Mouse (Mus musculus) forebrain, embryonic 14.5 days (tissue): ENCODE data around the gene Wdr70. TPM values are rescaled to one million over a fixed set of nuclear protein-coding genes. Genes with fewer than 3 reads are reported as not detected.
A peak's percentile ranks its signal among the peaks of the same experiment; 100 is the strongest.
"Not testable (repeated sequence)": the region's sequence is repeated elsewhere in the genome, so short reads cannot be mapped to it uniquely, and the experiment has no call there.

Experiments
- ATAC-seq: fragments of 200-750 bp; cut with Nextera tagmentation; 2 replicates; pipeline ENCODE4 v1.8.0; 2017; ENCODE audit warnings: mild to moderate bottlenecking, moderate library complexity
- DNase-seq: peaks from one replicate; pipeline ENCODE4 v3.0.0-alpha.2; 2015; ENCODE audit warnings: low spot score
- H3K27ac ChIP-seq: fragments of 300-500 bp; sonication (generic); 2 replicates; pipeline ENCODE4 v1.5.1; 2014; ENCODE audit warnings: low read depth, mild to moderate bottlenecking, control low read depth, low read length, moderate library complexity
- H3K27me3 ChIP-seq: fragments of 300-500 bp; sonication (generic); replicated peaks from 2 replicates; pipeline ENCODE4 v1.6.1; 2014; ENCODE audit warnings: low read length, control low read depth, mixed read lengths; ENCODE audit not compliant: control insufficient read depth, insufficient read depth
- H3K36me3 ChIP-seq: fragments of 300-500 bp; sonication (generic); 2 replicates; pipeline ENCODE4 v1.6.1; 2014; ENCODE audit warnings: low read length, control low read depth; ENCODE audit not compliant: control insufficient read depth, insufficient read depth
- H3K4me1 ChIP-seq: fragments of 300-500 bp; sonication (generic); 2 replicates; pipeline ENCODE4 v1.6.1; 2014; ENCODE audit warnings: antibody characterized with exemption, low read length, control low read depth; ENCODE audit not compliant: control insufficient read depth, insufficient read depth
- H3K4me2 ChIP-seq: fragments of 300-500 bp; sonication (generic); 2 replicates; pipeline ENCODE4 v1.6.1; 2014; ENCODE audit warnings: mild to moderate bottlenecking, control low read depth, low read length
- H3K4me3 ChIP-seq: fragments of 300-500 bp; sonication (generic); 2 replicates; pipeline ENCODE4 v1.5.1; 2014; ENCODE audit warnings: low read depth, low read length, control low read depth
- H3K9ac ChIP-seq: fragments of 300-500 bp; sonication (generic); 2 replicates; pipeline ENCODE4 v1.6.1; 2014; ENCODE audit warnings: mild to moderate bottlenecking, low read length, control low read depth, moderate library complexity
- H3K9me3 ChIP-seq: fragments of 300-500 bp; sonication (generic); replicated peaks from 2 replicates; pipeline ENCODE4 v1.6.1; 2016; ENCODE audit warnings: low read length, control low read depth, mixed read lengths; ENCODE audit not compliant: control insufficient read depth
- WGBS: fragments of 180-500 bp; shearing (Covaris S2); extraction: QIAGEN DNeasy Blood & Tissue Kit; methylation state at CpG from one replicate; pipeline ENCODE4 v1.1.7; 2014; 5-methylcytosine and 5-hydroxymethylcytosine counted together
- polyA plus RNA-seq: library from polyadenylated mRNA; unstranded; fragments of >200 nt; fragmentation: Nextera tagmentation; extraction: Ambion mirVana; gene quantifications from 2 replicates; pipeline ENCODE4 v1.2.1, GENCODE M21; 2014

Gene Wdr70
- polyA plus RNA-seq, 1 experiment from 2014 or later: 69.0 TPM

DNA sequence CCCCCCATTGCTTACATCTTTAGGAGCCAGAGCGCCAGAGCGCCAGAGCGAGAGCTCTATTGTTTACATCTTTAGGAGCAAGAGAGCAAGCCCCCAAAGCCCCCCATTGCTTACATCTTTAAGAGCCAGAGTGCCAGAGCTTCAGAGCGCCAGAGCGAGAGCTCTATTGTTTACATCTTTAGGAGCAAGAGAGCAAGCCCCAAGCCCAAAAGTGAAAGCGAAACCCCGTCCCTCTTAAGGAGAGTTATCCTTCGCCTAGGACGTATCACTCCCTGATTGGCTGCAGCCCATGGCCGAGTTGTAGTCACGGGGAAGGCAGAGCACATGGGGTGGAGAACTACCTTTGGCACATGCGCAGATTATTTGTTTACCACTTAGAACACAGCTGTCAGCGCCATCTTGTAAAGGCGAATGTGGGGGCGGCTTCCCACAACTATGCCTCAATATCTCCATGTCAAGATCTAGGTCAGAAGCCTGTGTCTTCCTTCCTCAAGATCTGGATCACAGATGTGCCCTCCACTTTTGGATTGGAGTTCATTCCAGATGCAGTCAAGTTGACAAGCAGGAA lies 3.0 kb upstream of the Wdr70 start:
- WGBS: 82% methylated on average over 13 of the region's 15 CpGs
- DNase-seq, ATAC-seq, H3K27ac ChIP-seq, H3K36me3 ChIP-seq, H3K27me3 ChIP-seq, H3K9me3 ChIP-seq, H3K4me3 ChIP-seq, H3K9ac ChIP-seq, H3K4me2 ChIP-seq, H3K4me1 ChIP-seq: not testable (repeated sequence)

DNA sequence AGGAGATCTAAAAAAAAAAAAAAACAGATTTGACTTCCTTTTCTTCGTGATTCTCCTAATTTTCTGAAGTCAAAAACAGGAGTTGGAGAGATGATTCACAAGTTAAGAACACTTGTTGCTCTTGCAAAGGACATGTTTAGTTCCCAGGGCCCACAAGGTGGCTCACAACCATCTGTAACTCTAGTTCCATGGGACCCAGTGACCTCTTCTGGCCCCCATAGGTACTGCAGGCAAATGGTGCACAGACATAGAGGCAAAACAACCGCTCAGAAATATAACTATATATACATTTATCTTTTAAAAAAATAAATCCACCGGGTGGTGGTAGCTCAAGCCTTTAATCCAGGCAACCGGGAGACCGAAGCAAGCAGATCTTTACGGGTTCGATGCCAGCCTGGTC lies 1.2 kb downstream of the Wdr70 start:
- ATAC-seq (no peak), DNase-seq (peak; percentile 55)
- Histone ChIP-seq H3K4me1 (no peaks in the 10 kb centered on the region), H3K9ac (no peak overlapping the region), H3K27ac (no peak overlapping the region), H3K4me3 (peak overlapping the region; percentile 66; the same call in 1 of the 2 replicates), H3K4me2 (peak overlapping the region; percentile 71), H3K27me3 (no peaks in the 10 kb centered on the region), H3K9me3 (no peaks in the 10 kb centered on the region), H3K36me3 (peaks cover 31% of the 10 kb centered on the region)
- WGBS: 34% methylated on average over 7 of the region's 7 CpGs

DNA sequence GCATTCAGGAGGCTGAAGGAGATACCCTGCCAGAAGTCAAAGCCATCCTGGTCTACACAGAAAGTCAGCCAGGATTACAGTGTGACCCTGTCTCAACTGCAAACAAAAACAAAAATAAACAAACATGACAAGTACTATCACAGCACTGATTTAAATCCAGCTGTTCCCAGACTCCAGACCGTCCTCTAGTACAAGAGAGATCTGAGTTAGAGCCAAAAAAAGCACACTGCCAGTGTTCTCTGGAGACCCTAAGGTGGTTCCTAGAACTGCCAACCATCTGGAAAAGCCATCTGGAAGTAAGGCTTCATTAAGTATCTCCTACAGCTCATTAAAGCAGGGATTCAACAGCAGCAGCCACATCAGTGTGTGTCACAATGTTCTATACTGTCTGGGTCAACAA lies 6.3 kb downstream of the Wdr70 start:
- peaks cover 54% of the 10 kb centered on the region for H3K36me3 ChIP-seq
- DNase-seq, H3K4me2 ChIP-seq, H3K9ac ChIP-seq, H3K27me3 ChIP-seq, H3K4me1 ChIP-seq, ATAC-seq, H3K27ac ChIP-seq, H3K4me3 ChIP-seq, H3K9me3 ChIP-seq: not testable (repeated sequence)
- 93% methylated on average over 1 of the region's 1 CpGs for WGBS

DNA sequence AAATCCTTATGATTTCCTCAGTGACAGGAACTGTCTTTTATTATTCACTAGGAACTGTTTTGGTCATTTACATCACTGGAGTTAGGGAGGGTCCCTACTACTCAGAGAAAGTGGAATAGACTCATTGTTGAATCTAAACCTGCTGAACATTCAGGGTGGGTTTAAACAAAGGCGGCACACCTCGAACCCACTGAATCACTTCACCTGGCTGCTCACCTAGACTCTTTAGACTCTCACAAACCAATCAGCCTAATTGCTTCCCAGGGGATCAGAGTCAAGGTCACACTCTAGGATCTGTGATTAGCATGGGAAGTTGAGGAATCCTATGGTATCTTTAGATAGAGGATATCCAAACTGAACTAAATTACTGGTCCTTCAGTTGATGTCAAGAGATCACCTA lies 8.3 kb downstream of the Wdr70 start:
- Histone ChIP-seq H3K4me1 (no peaks in the 10 kb centered on the region), H3K9ac (no peak overlapping the region), H3K36me3 (peaks cover 44% of the 10 kb centered on the region), H3K4me3 (no peak overlapping the region), H3K27ac (no peak overlapping the region), H3K27me3 (no peaks in the 10 kb centered on the region), H3K9me3 (no peaks in the 10 kb centered on the region), H3K4me2 (no peak overlapping the region)
- ATAC-seq: no peak
- 97% methylated on average over 2 of the region's 2 CpGs for WGBS
- DNase-seq: no peak

DNA sequence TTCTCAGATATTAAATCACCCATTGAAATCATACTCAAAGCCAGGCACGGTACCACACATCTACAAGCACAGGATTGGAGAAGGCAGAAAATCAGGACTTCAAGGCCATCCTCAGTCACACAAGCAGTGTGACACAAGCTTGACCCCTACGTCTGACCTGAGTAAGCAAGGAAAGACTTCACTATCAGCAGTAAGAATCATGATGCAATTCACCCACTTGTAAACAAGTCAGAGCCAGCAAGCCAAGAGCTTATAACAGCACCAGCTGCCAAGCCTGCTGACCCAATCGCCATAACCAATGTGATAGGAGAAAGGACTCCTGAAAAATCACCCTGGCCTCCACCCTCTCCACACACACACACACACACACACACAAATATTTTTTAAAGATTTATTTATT lies 10.3 kb downstream of the Wdr70 start:
- no peak for ATAC-seq
- no peak overlapping the region for H3K9ac ChIP-seq
- H3K36me3 ChIP-seq: peaks cover 31% of the 10 kb centered on the region
- no peak overlapping the region for H3K4me2 ChIP-seq
- H3K27me3 ChIP-seq: no peaks in the 10 kb centered on the region
- WGBS: 93% methylated on average over 3 of the region's 3 CpGs
- no peaks in the 10 kb centered on the region for H3K4me1 ChIP-seq
- DNase-seq: no peak
- no peak overlapping the region for H3K4me3 ChIP-seq
- no peaks in the 10 kb centered on the region for H3K9me3 ChIP-seq
- no peak overlapping the region for H3K27ac ChIP-seq

DNA sequence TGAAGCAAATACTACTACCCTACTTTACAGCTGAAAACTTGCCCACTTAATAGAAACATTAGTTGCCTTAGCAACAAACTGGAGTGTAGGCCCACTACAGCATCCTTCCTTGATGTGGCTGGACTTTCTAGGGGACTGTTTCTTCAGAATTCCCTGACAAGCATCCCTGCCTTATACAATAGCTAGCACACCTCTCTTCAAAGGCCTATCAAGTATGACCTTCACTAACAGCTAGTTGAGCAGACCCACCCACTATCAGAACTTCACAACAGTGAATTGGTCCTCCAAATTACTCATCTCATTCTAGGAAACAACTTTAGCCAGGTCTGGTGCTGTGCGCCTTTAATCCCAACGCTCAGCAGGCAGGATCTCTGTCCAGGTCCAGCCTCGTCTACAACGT lies 11.7 kb downstream of the Wdr70 start:
- ATAC-seq (no peak), DNase-seq (no peak)
- H3K9ac ChIP-seq: no peak overlapping the region
- no peaks in the 10 kb centered on the region for H3K4me1 ChIP-seq
- peaks cover 23% of the 10 kb centered on the region for H3K36me3 ChIP-seq
- no peaks in the 10 kb centered on the region for H3K9me3 ChIP-seq
- H3K4me2 ChIP-seq: no peak overlapping the region
- H3K4me3 ChIP-seq: no peak overlapping the region
- 94% methylated on average over 4 of the region's 4 CpGs for WGBS
- H3K27ac ChIP-seq: no peak overlapping the region
- no peaks in the 10 kb centered on the region for H3K27me3 ChIP-seq

- Histone ChIP-seq H3K27me3 (no peaks in the 10 kb centered on the region), H3K27ac (no peak overlapping the region), H3K4me3 (no peak overlapping the region), H3K4me1 (no peaks in the 10 kb centered on the region), H3K4me2 (no peak overlapping the region), H3K9me3 (no peaks in the 10 kb centered on the region), H3K36me3 (peaks cover 44% of the 10 kb centered on the region), H3K9ac (no peak overlapping the region)
- no peak for DNase-seq
- no peak for ATAC-seq
- 94% methylated on average over 8 of the region's 8 CpGs for WGBS
These were observed 16.9 kb downstream of the Wdr70 start for GRCm38 (mm10) chr15:8082139-8082538.

DNA sequence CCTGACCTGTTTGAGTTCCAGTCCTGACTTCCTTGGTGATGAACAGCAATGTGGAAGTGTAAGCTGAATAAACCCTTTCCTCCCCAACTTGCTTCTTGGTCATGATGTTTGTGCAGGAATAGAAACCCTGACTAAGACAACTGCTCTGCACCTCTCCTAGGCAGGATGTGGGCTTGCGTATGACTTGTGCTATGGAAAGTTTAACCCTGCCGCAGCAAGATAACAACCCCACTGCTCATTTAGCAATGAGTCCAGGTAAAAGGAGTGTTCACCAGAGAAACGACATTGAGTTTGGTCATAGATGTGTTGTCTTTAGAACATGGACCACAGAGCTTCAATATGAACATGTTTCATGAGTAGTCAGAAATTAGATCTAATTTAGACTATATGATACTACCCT lies 25.9 kb downstream of the Wdr70 start:
- not testable (repeated sequence) for H3K4me1 ChIP-seq, H3K27ac ChIP-seq, DNase-seq, H3K9me3 ChIP-seq, H3K4me3 ChIP-seq, H3K4me2 ChIP-seq, H3K9ac ChIP-seq, H3K27me3 ChIP-seq, ATAC-seq
- H3K36me3 ChIP-seq: peaks cover 45% of the 10 kb centered on the region
- 96% methylated on average over 3 of the region's 3 CpGs for WGBS

GRCm38 (mm10) chr15:8065221-8065620 lies 33.8 kb downstream of the Wdr70 start:
- 84% methylated on average over 6 of the region's 6 CpGs for WGBS
- peak; percentile 5 for DNase-seq

More at GRCm38 (mm10) chr15:8065221-8065620, 33.8 kb downstream of the Wdr70 start:
- Histone ChIP-seq H3K9me3 (no peaks in the 10 kb centered on the region), H3K27me3 (no peaks in the 10 kb centered on the region), H3K4me3 (no peak overlapping the region), H3K36me3 (peaks cover 22% of the 10 kb centered on the region; the same call in 1 of the 2 replicates), H3K27ac (no peak overlapping the region), H3K4me2 (no peak overlapping the region), H3K4me1 (no peaks in the 10 kb centered on the region), H3K9ac (no peak overlapping the region)
- no peak for ATAC-seq
